Comparison of ENCODE assay signal across 8 mouse cellular contexts in the genomic region with DNA sequence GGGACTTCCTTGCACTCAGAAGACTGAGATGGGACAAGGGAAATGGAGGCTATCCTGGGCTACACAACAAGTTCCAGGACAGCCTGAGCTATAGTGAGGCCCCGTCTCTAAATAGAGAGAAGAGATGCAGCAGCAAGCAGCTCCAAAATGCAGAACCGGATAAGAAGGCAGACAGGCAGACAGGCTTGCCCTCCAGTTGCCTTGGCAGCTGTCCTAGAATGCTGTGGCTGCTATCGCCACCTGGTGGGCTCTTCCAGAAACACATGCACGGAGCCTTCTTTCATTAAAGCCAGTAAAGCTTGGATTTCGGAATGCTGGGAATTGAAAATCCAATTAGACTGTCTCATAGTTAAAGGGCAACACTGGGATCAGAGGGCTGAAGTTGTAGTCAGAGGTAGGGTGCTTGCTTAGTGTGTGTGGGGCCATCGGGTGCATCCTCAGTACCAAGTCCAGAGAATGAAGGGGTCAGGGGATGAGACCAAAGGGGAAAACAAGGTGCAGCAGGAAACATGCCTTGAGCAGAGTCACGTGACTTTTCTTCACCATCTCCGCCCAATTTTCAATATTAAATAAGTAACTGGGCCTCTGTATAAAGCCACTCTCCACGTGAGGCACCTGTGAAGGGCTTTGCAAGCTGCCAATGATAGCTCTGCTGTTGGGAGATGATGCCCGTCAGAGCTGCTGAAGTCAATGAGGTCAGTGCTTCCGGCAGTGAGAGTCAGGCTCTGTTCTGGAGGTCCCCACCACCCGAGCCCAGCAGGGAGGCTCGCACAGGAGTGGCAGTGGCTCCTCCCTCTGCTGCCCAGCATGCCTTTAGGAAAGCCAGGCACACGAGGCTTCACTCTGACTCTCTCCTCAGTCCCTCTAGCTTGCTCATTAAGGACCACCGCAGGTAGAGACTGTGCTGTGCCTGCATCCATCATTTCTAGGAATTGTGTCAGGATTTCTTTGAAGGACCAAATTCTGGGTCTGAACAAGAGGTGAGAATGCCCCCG.
A peak's percentile ranks its signal among the peaks of the same experiment; 100 is the strongest.
DNase-seq lines count a peak whose midpoint lies in the region.

No protein-coding gene starts in this region.

- intact Hi-C loops in gastrocnemius, postnatal 14 days (cut with DNase I; ENCODE audit: low total_unique reads) = loop anchor here (2.0 kb wide), 1 partner anchor 142 kb away; no protein-coding TSS in a partner anchor

- peak; percentile 73 for DNase-seq in adrenal gland, adult 2 months
- DNase-seq in embryo, embryonic 10.5 days (ENCODE audit: low spot score) = peak; percentile 92
- DNase-seq in gastrocnemius, postnatal 14 days = peak; percentile 73
- peak; percentile 61 for DNase-seq in induced T-regulatory cell, adult 2 months (ENCODE audit: low read depth)
- DNase-seq in left cerebral cortex, adult 18-20 months (ENCODE audit: low spot score in 2 of 2) = peak; percentile 83 to 86
- DNase-seq in mesoderm, embryonic 11.5 days (ENCODE audit: low read depth, low spot score) = peak; percentile 77
- DNase-seq in right cerebral cortex, postnatal 14 days = peak; percentile 76
- peak; percentile 63 to 75 for DNase-seq in urinary bladder, postnatal 4 days (ENCODE audit: low spot score in 2 of 2)

Comparison
In these comparisons a context has a peak if more than half of its experiments do, and no peak if none do; other contexts are left out.
1. Peak in every context shown above with its lines: DNase-seq.